Mouse (Mus musculus) limb, embryonic 11.5 days (tissue): Measurements from ENCODE around the gene Olfr56. TPM values are rescaled to one million over a fixed set of nuclear protein-coding genes. Genes with fewer than 3 reads are reported as not detected.

Experiments used
- polyA plus RNA-seq: library from polyadenylated mRNA; unstranded; fragments of >200 nt; fragmentation: Nextera tagmentation; extraction: Ambion mirVana; gene quantifications from 2 replicates; pipeline ENCODE4 v1.2.1, GENCODE M21; 2014

Olfr56 gene
- polyA plus RNA-seq, 1 experiment from 2014 or later, result not detected

Other genes with a start within 250 kb of the Olfr56 start
- 805 and 864 TPM in 2 replicates for gene Rack1, start 178.6 kb upstream of the Olfr56 start, polyA plus RNA-seq
- gene Trim41, start 161.5 kb upstream of the Olfr56 start, polyA plus RNA-seq, result 5.7 TPM in 2 replicates
- 0.25 and 0.41 TPM in 2 replicates for gene Trim7, start 152.7 kb upstream of the Olfr56 start, polyA plus RNA-seq
- 9.4 and 13.5 TPM in 2 replicates for gene Gm12184, start 152.2 kb upstream of the Olfr56 start, polyA plus RNA-seq
- 1.1 and 1.7 TPM in 2 replicates for gene Irgm1, start 107.2 kb upstream of the Olfr56 start, polyA plus RNA-seq
- gene Gm5431, start 76.7 kb upstream of the Olfr56 start, polyA plus RNA-seq, result 0.34 TPM in 1 of 2 replicates, not detected in the other
- 0.91 and 2.0 TPM in 2 replicates for gene Psme2b, start 32.7 kb upstream of the Olfr56 start, polyA plus RNA-seq
- gene 9930111J21Rik1, start 509 bp downstream of the Olfr56 start, polyA plus RNA-seq, result 0.12 TPM in 1 of 2 replicates, not detected in the other
- gene Gm12185, start 13.3 kb downstream of the Olfr56 start, polyA plus RNA-seq, result not detected in 2 replicates
- not detected in 2 replicates for gene Tgtp1, start 15.3 kb downstream of the Olfr56 start, polyA plus RNA-seq
- 0.03 and 0.17 TPM in 2 replicates for gene 9930111J21Rik2, start 72.4 kb downstream of the Olfr56 start, polyA plus RNA-seq
- not detected in 2 replicates for gene Tgtp2, start 85.3 kb downstream of the Olfr56 start, polyA plus RNA-seq
- 0.51 and 0.61 TPM in 2 replicates for gene Ifi47, start 97.7 kb downstream of the Olfr56 start, polyA plus RNA-seq
- not detected in 2 replicates for gene Olfr1396, start 136.0 kb downstream of the Olfr56 start, polyA plus RNA-seq
- gene Olfr1395, start 163.4 kb downstream of the Olfr56 start, polyA plus RNA-seq, result not detected in 2 replicates
- gene Olfr1394, start 175.5 kb downstream of the Olfr56 start, polyA plus RNA-seq, result not detected in 2 replicates
- 0.88 and 0.91 TPM in 2 replicates for gene Btnl9, start 208.3 kb downstream of the Olfr56 start, polyA plus RNA-seq
- gene Zfp62, start 224.4 kb downstream of the Olfr56 start, polyA plus RNA-seq, result 54.1 and 58.0 TPM in 2 replicates